Mouse (Mus musculus) urinary bladder, postnatal 14 days (tissue): ENCODE data around the gene Hc.

ENCODE experiments used
- DNase-seq: peaks from one replicate; pipeline ENCODE4 v3.0.0; 2021; ENCODE audit warnings: low spot score

Gene Hc

DNA sequence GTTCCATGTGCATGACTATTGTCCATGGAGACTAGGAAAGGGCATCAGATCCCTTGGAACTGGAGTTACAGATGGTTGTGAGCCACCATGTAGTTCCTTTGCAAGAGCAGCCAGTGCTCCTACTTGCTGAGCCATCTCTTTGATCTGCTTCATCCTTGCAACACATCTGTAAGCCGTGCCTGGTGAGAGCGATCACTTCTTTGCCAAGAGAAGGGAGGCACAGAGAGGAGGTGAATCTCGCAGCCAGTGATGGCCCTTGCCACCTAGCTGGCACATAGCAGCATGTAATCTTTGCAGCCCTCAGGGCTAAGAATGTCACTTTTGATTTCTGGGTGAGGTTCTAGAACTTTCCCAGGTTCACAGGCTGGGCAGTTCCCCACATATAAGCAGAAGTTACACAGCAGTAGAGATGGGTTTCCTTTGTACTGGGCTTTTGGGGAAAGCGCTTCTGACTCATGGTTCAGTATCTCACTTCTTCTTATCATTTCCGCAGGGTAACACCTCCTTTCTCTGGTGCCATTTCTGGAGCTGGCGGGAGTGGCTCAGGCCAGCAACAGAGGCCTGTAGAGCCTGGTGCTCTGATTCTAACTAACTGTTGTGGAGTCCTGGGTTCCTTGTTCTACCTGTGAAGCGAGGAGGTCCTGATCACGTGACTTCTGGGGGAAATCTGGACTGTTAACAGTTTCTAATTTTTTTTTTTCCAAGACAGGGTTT, 84.1 kb downstream of the Hc start:
- no peak for DNase-seq

DNA sequence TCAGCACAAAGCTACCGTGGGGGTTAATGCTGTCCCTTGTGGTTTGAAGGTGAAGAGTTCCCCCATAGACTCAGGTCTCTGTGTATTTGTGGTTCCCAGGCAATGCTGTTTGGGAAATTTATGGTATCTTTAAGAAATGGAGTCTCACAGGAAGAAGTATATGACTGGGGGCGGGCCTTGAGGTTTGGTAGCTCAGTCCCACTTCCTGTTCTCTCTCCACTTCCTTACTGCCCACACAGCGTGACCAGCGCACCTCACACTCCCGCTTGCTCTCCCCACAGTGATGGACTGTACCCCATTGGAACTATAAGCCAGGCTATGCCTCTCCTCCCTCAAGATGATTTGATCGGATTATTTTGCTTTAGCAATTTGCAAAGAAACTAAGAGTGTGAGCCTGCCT, 84.8 kb downstream of the Hc start:
- DNase-seq: no peak

DNA sequence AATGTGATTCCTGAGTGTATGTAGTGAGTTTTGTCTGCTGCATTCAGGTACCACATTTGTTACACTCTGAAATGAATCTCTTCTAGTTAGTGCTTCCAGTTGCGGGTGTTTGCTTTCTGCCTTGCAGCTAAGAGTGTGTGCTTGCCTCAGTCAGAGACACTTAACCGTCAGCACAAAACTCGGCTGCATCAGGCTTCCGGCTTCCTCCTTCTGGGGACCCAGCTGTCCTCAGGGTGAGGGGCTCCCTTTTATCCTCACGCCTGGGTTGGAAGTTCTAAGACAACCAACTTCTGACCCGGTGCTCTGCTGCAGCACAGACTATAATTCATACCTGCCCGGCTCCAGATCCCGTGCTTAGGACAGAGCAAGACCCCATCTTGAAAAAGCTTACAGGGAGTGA, 88.2 kb downstream of the Hc start:
- DNase-seq: no peak

DNA sequence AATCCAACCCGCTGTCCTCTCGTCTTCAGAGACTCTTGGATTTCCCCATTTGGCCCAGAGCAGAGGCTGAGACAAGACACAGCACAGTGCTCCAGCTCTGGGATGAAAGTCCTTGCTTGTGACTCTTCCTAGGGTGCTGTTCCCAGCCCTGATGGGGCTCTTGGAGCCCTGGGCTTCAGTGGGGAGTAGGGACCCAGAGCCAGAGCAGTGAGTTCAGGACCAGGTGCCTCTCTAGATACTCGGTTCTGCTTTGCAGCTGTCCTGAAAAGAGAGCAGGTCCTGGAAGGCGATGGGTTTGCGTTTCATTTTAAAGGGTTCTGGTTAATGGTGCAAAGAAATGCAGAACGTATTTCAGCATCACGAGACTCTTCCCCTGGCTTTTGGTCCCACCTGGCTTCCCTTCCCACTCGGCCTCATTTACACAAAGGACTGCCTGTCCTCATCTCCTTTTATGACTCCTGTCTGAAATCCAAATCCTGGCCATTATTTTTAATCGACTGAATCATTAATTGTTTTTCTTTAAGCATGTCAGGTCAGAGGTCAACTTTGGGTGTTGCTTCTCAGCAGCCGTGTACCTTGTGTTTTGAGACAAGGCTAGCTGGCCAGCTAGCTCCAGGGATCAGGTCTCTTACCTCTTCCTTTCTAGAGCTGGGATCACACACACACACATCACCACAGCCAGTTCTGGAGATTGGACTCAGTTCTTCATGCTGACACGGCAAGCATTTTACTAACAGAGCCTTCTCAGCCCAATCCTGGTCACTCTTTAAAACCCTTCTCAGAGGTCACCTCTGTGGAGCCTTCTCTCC, 90.0 kb downstream of the Hc start:
- no peak for DNase-seq

DNA sequence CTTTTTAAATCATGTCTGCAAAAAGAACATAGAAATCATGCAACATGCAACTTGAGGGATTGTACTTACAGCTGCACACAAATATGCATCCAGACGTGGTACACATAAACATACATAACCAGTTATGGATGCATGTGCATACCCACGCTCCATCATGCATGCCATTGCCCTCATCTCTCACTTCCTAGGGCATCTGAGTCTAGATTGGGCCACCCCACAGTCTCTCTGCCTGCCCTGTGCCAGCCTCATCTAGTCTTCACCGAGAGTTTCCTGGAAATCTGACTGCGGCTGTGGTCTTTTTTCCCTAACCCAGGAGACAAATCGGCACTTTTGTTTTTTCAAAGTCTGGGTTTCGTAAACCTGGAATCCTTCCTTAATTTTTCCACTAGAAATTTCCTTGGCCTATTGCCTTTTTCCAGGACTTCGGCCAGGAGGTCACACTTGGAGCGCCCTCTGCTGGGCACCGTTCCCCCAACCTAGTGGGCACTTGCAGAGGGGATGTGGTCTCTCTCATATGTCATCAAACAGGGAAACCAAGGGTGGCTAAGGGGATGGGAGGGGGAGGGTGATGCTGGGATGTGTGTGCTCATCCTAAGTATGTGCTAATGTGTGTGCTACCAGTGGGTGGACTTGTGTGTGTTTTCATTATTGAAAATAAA, 91.0 kb downstream of the Hc start:
- peak; percentile 82 for DNase-seq

DNA sequence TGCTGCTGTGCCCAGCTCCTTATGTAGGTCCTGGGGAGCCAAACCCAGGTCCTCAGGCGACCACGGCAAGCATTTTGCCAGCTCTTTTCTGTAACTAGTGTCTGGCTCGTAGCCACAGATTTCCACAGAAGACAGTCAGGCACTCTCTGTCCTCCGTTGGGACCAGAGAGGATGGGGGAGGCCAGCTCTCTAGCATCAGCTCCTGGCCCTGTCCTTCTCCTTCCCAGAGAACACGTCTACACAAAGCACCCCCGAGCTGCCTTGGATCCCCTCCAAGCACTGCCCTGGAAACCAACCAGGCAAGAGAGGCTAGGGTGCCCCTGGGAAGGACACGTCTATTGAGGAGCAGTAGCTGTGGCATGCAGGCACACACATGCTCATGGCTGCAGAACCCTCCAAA, 92.1 kb downstream of the Hc start:
- no peak for DNase-seq

DNA sequence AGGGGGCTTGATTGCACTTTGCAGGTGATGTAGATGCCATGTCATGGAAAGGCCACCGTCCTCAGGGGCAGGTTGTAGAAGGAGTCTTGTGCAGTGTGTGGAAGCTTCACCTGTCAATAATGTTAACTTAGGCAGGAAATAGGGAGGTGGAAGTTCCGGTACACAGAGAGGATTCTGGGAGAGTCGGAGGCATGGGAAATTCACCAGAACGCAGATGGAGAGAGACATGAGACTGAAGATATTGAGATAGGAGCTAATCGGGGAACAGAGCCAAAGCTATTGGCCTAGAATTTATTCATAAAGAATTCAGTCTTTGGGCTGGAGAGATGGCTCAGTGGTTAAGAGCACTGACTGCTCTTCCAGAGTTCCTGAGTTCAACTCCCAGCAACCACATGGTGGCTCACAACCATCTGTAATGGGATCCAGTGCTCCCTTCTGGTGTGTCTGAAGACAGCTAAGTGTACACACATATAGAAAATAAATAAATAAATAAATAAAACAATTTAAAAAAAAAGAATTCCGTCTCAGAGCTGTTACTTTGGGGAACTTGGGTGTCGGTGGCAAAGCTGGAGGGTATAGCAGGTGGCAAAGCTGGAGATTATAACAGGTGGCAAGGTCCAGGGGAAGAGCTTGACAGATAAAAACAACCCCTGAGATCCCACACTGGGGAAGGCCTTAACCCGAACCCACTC, 94.8 kb downstream of the Hc start:
- no peak for DNase-seq

DNA sequence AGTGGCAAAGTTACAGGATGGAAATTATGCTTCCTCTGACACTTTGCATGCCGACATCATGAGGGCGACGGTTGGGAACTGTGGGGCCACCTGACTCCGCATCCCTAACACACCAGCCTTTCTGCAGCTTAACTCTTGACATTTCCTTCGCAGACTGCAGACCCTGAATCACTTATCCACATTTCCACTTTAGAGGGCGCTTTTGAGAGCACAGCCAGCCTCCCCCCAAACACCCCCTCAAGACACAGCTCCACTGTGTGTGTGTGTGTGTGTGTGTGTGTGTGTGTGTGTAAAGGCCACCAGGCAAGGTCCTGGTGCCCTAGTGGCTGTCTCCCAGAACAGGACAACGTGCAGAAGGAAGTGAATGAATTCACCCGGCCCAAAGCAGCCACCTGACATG, 95.4 kb downstream of the Hc start:
- no peak for DNase-seq

DNA sequence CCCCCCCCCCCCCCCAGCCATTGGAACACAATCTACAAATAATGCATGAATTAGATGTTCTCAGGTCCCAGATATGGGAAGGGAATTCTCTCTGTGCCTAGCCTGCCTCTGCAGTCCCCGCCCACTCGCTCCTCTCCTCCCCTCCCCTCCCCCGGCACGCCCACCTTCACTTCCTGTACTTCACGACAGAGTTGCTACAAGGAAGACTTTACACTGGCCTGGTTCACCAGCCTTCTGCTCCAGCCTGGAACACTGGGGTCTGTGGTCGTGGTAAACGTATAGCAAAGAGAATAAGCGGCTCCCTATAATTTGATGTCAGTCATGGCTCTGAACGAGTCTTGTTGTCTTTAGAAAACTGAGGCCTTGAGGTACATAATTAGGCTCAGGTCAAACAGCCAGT, 95.9 kb downstream of the Hc start:
- peak; percentile 57 for DNase-seq

DNA sequence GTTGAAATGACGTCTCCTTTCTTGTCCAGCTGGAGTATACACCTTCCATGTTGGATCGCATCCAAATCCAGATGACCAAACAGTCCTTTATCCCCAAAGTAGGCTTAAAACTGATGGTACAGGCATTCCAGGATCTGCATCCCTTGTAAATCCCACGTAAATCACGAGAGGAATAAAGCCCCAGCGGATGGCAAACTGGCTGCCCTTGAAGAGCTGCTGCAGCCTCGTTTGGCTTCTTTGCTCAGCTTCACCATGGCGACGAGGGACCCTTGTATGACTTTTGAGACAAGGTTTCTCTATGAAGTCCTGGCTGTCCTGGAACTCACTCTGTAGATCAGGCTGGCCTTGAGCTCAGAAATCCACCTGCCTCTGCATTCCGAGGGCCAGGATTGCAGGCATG, 96.6 kb downstream of the Hc start:
- no peak for DNase-seq

DNA sequence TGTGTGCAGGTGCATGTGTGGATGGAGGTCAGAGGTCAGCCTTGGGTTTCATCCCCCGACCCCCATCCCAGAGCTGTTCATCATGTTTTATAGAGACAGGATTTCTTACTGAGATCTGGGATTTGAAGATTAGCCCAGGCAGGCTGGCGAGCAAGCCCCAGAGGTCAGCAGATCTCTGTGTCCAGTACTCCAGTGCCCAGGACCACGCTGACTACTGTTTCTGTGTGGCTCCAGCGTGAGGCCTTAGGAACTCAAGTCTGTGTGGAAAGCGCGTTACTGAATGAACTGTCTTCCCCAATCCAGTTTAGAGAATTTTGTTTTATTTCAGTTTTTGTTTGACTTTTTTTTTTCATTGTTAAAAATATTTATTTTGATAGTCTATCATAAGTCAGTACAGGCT, 97.0 kb downstream of the Hc start:
- DNase-seq: no peak

DNA sequence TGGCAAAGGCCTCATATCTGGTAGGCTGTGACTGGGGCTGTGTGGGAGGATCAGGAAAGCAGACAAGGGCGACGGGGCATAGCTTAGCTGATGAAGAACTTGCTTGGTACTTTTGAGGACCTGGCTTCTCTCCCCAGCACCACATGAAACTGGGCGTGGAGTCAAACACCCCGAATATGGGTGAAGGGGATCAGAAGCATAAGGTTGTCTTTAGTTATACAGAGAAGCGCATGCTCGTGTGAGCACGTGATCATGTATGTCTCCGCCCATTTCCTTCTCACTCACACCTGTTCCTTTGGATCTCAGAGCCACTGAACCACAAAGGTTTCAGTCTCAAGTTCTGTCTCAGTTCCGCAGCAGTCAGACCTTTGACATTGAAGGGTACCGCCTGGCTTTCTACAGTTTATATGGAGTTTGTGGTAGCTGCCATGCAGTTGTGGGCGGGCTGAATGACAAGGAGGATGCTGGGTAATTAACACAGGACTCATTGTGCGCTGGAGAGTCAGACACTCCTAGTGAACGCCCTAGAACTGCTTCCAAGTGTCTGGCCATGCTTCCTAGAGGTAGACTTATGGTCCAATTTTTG, 97.8 kb downstream of the Hc start:
- no peak for DNase-seq

DNA sequence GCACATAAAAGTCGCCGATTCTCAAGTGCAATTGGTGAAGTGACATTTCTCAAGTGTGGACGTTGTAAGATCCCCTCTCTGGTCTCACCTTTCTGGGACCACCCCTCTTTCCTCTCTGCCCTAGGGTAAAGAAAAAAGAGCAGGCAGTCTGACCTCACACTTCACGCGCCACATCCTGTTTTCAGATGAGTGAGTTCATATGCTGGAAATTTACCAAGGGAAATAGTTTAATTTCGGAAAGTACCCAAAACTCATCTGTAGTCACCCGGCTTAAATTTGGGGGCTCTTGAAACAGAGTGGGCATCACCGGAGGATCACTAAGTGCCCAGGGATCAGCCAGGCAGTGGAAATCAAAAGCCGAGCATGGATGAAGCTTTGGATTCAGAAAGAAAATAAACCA, 98.3 kb downstream of the Hc start:
- DNase-seq: no peak

DNA sequence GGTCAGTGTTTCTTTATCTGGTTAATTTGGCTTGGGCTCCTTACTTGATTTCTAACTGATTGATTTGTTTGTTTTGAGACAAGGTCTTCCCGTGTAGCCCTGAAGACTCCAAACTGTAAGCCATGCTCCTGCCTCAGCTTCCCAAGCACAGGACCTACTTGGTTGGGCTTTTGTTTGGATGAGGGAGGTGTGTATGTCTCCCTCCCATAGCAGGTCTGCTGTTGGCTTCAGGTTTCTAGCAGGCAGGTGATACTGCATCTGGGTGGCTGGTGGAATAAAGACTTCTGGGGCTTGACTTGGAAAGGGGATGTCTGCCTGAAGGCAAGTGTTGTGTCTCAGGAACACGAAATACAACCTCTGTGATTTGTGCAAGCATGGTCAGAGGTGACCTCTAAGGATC, 99.0 kb downstream of the Hc start:
- DNase-seq: no peak

DNA sequence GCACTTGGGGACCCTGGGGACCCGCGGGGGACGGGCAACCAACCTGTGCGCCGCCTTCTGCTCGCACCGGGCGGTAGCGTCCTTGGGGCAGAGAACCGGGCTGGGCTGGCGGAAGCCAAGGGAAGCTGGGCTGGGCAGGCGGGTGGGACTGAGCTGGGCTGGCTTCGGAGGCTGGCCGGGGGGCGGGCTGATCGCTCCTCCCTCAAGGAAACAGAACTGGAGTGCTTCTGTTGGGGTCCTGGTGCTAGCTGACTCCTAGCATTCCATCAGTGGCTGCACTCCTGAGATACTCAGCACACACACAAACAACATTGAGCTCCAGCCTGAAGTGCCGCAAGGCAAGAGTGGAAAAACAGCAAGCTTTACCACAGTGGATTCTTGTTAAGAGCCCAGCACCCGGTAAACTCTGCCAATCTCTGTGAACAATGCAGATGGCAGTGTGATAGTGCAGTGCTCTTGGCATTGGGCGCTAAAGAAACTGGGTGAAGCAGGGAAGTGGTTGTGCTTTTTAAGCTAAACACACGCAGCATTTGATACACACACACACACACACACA, 99.7 kb downstream of the Hc start, which contains the start of gene Traf1:
Traf1 (minus strand) TSS at position 292 of the 556 bp plus-strand sequence.
- peak; percentile 58 for DNase-seq

DNA sequence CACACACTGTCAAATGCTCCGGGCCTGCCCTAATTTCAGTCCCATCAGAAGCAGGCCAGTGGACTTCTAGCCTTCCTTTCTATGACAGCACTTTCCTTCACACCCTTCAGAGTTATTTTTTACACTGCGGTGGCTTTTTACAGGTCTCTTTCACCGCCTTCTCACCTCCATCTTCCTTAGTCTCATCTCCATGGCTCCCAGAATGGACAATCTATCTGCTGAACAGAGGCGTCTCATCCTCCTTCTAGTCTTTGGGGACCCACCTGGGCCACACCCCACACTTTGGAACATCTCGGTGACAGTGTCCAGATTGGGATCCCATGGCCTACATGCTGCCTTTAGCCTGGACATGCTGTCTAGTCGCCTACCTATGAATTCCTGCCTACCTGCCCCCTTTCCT, 100.3 kb downstream of the Hc start:
- DNase-seq: no peak

DNA sequence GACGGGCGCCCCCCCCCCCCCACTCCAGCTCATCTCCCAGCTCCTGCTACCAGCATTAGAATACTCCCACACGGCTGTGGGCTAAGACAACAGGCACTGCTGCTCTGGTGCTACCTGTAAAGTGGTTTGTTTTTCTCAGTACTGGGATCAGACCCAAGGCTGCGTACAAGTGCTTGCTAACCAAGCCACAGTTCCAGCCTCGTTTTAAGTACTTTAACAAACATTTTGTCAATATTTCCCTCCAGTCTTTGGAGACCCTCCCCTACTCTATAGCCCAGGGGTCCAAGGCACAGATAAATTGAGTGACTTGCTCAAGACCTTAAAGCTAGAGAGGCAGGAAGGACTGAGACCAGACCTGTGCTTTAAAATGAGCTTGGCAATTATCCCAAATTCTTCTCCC, 100.8 kb downstream of the Hc start:
- DNase-seq: no peak

DNA sequence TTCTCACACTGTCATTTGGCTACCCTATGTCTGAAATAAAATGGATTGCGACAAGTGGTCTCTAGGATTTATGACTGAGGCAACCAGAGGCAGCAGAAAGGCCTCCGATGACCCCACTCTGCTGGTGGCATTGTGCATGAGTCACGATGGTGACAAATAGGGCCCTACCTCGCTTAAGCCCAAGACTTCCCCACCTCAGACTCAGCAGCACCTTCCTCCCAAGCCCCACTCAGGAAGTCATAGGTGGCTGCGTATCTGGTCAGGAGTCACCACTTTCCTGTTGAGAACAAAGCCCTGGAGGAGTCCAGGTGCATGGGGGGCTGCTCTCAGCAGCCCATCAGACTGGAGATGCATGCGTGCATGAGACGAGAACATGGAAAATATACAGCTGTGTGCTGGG, 102.7 kb downstream of the Hc start:
- DNase-seq: no peak

DNA sequence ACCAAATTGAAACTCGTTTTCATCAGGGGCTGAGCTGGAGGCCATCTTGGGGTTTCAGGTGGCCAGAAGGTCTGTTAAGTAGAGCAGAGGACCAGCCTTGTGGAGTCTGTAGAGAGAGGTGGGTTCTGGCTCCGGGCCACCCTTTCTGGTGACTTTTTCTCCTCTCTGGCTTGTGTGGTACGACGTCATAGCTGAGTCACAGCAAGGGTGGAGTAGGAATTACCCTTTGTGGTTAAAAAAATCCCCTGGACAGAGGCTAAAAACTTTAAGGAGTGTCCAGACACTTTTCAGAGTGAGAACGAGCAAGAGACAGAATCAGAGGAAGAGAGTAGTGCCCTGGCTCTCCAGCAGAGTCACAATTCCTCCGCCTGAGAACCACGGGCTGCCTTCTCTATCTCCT, 103.2 kb downstream of the Hc start:
- DNase-seq: no peak

DNA sequence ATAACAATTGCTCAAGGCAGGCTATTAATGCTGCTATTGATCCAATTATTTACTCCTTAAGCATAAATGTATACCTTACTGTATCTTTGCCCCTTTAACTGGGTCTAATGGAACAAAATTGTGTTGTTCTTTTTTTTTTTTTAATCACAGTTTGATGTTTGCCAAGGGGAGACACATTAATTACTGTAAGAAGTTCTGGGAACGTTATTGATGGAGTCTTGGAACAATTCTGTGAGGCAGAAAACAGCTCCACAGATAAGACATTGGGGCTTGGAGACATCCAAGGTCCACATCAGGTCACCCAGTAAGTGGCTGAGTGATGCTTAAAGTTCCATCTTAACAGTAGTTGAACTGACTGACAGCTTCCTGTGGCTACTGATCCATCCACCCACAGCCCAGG, 103.8 kb downstream of the Hc start:
- DNase-seq: no peak

DNA sequence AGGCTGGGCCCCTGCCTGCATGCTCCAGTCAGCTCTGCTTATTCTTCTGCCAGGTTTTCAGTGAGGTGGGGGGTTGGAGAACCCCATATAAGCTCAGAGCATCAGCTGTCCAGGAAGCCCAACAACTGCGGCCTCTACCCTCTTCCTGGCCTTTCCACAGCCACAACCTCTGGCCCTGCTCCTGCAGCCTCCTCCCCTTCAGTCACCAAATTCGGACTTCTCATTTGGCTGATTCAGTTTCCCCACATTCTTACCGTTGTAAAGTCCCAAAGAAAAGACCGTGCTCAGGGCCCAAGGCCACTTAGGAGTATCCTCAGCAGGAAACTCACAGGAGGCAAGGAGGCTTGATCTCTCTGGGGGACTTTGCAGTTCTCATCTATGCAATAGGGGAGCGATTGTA, 104.3 kb downstream of the Hc start:
- DNase-seq: no peak

DNA sequence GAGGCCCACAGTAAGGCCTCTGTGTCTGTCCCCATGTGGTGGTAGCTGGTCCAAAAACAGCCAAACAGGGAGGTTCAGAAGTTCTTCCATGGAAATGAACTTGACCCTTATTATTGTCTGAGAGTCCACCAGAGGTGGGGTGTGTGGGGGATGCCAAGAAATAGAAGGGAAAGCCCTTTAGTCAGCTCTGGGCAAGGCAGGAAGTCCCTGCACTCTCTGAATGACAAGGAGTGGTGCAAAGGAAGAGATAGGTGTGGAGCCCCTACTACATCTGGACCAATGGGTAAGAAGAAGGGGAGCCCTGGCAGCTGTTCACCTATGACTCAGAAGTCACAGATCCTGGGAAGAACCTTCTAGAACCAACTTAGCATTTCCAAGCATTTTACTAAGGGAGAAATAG, 106.9 kb downstream of the Hc start:
- DNase-seq: no peak
